Mouse (Mus musculus): ENCODE results near the gene Eif5a. TPM values are rescaled to one million over a fixed set of nuclear protein-coding genes. Genes with fewer than 3 reads are reported as not detected.

The Eif5a gene
- 2,108 and 2,169 TPM in 2 replicates for polyA plus RNA-seq (2014; fragmentation: Nextera tagmentation; extraction: Ambion mirVana)

GRCm38 (mm10) chr11:69921114-69922011, at the start of gene Eif5a:
Eif5a (minus strand) TSS chr11:69921958.
- peaks cover 11% of the 10 kb centered on the region for H3K4me1 ChIP-seq (ENCODE audit: control insufficient read depth, insufficient read depth, low read length)
- H3K4me3 ChIP-seq (ENCODE audit: low read length) = peak within 1 kb of the TSS; percentile 87
- no peaks in the 10 kb centered on the region for H3K27me3 ChIP-seq (ENCODE audit: control insufficient read depth, insufficient read depth, low read length)
- H3K9me3 ChIP-seq (ENCODE audit: control insufficient read depth, low read length) = no peaks in the 10 kb centered on the region
- H3K4me2 ChIP-seq (replicated peaks; ENCODE audit: low read depth, low read length) = peak within 1 kb of the TSS; percentile 87
- peak within 1 kb of the TSS; percentile 98 for H3K9ac ChIP-seq (ENCODE audit: low read depth, low read length)
- peak within 1 kb of the TSS; percentile 98 for H3K27ac ChIP-seq (ENCODE audit: low read depth, low read length)
- under 1% methylated on average over 78 of the region's 78 CpGs for WGBS
- peak; percentile 97 for ATAC-seq (ENCODE audit: low FRiP score, low TSS enrichment)
- H3K36me3 ChIP-seq (ENCODE audit: control insufficient read depth, insufficient read depth, low read length) = peaks cover 30% of the 10 kb centered on the region

GRCm38 (mm10) chr11:69970775-69971174, 49.0 kb upstream of the Eif5a start:
- WGBS = 86% methylated on average over 3 of the region's 3 CpGs
- no peak for ATAC-seq (ENCODE audit: low FRiP score, low TSS enrichment)
- Histone ChIP-seq H3K27ac (ENCODE audit: low read depth, low read length) (no peak overlapping the region), H3K4me1 (ENCODE audit: control insufficient read depth, insufficient read depth, low read length) (peaks cover 4% of the 10 kb centered on the region; the same call in 1 of the 2 replicates), H3K9me3 (ENCODE audit: control insufficient read depth, low read length) (no peaks in the 10 kb centered on the region), H3K27me3 (ENCODE audit: control insufficient read depth, insufficient read depth, low read length) (peaks cover 14% of the 10 kb centered on the region), H3K4me2 (replicated peaks; ENCODE audit: low read depth, low read length) (no peak overlapping the region), H3K4me3 (ENCODE audit: low read length) (no peak overlapping the region), H3K36me3 (ENCODE audit: control insufficient read depth, insufficient read depth, low read length) (peaks cover 65% of the 10 kb centered on the region), H3K9ac (ENCODE audit: low read depth, low read length) (no peak overlapping the region)

- 63% methylated on average over 6 of the region's 6 CpGs for WGBS
Observed at GRCm38 (mm10) chr11:69970222-69970621, 48.5 kb upstream of the Eif5a start.

GRCm38 (mm10) chr11:69968793-69969192, 47.0 kb upstream of the Eif5a start:
- H3K27ac ChIP-seq (ENCODE audit: low read depth, low read length) = no peak overlapping the region
- H3K36me3 ChIP-seq (ENCODE audit: control insufficient read depth, insufficient read depth, low read length) = peaks cover 46% of the 10 kb centered on the region
- H3K4me1 ChIP-seq (ENCODE audit: control insufficient read depth, insufficient read depth, low read length) = peaks cover 4% of the 10 kb centered on the region; the same call in 1 of the 2 replicates
- WGBS = 83% methylated on average over 4 of the region's 4 CpGs
- H3K4me2 ChIP-seq (replicated peaks; ENCODE audit: low read depth, low read length) = no peak overlapping the region
- no peak overlapping the region for H3K9ac ChIP-seq (ENCODE audit: low read depth, low read length)
- H3K4me3 ChIP-seq (ENCODE audit: low read length) = no peak overlapping the region
- peaks cover 29% of the 10 kb centered on the region for H3K27me3 ChIP-seq (ENCODE audit: control insufficient read depth, insufficient read depth, low read length)
- ATAC-seq (ENCODE audit: low FRiP score, low TSS enrichment) = no peak
- no peaks in the 10 kb centered on the region for H3K9me3 ChIP-seq (ENCODE audit: control insufficient read depth, low read length)

More at GRCm38 (mm10) chr11:69970222-69970621, 48.5 kb upstream of the Eif5a start:
- Histone ChIP-seq H3K9me3 (ENCODE audit: control insufficient read depth, low read length) (no peaks in the 10 kb centered on the region), H3K27ac (ENCODE audit: low read depth, low read length) (no peak overlapping the region), H3K4me1 (ENCODE audit: control insufficient read depth, insufficient read depth, low read length) (peaks cover 4% of the 10 kb centered on the region; the same call in 1 of the 2 replicates), H3K9ac (ENCODE audit: low read depth, low read length) (no peak overlapping the region), H3K4me3 (ENCODE audit: low read length) (no peak overlapping the region), H3K27me3 (ENCODE audit: control insufficient read depth, insufficient read depth, low read length) (peaks cover 19% of the 10 kb centered on the region), H3K4me2 (replicated peaks; ENCODE audit: low read depth, low read length) (no peak overlapping the region), H3K36me3 (ENCODE audit: control insufficient read depth, insufficient read depth, low read length) (peaks cover 60% of the 10 kb centered on the region)
- no peak for ATAC-seq (ENCODE audit: low FRiP score, low TSS enrichment)

- no peak for ATAC-seq (ENCODE audit: low FRiP score, low TSS enrichment)
- Histone ChIP-seq H3K4me3 (ENCODE audit: low read length) (peak overlapping the region; percentile 44), H3K9me3 (ENCODE audit: control insufficient read depth, low read length) (no peaks in the 10 kb centered on the region), H3K4me2 (replicated peaks; ENCODE audit: low read depth, low read length) (peak overlapping the region; percentile 55), H3K4me1 (ENCODE audit: control insufficient read depth, insufficient read depth, low read length) (peaks cover 4% of the 10 kb centered on the region; the same call in 1 of the 2 replicates), H3K36me3 (ENCODE audit: control insufficient read depth, insufficient read depth, low read length) (peaks cover 32% of the 10 kb centered on the region), H3K27ac (ENCODE audit: low read depth, low read length) (peak overlapping the region; percentile 80; the same call in 1 of the 2 replicates), H3K27me3 (ENCODE audit: control insufficient read depth, insufficient read depth, low read length) (peaks cover 33% of the 10 kb centered on the region), H3K9ac (ENCODE audit: low read depth, low read length) (peak overlapping the region; percentile 67)
- 34% methylated on average over 17 of the region's 17 CpGs for WGBS
Observed at GRCm38 (mm10) chr11:69966860-69967517, 45.2 kb upstream of the Eif5a start.

- WGBS = under 1% methylated on average over 57 of the region's 59 CpGs
Observed at GRCm38 (mm10) chr11:69966006-69966859, 44.5 kb upstream of the Eif5a start.

GRCm38 (mm10) chr11:69965271-69966005, 43.7 kb upstream of the Eif5a start:
- H3K27me3 ChIP-seq (ENCODE audit: control insufficient read depth, insufficient read depth, low read length) = peaks cover 33% of the 10 kb centered on the region
- peak overlapping the region; percentile 55 for H3K4me2 ChIP-seq (replicated peaks; ENCODE audit: low read depth, low read length)
- H3K36me3 ChIP-seq (ENCODE audit: control insufficient read depth, insufficient read depth, low read length) = peaks cover 24% of the 10 kb centered on the region
- ATAC-seq (ENCODE audit: low FRiP score, low TSS enrichment) = peak; percentile 36
- H3K4me1 ChIP-seq (ENCODE audit: control insufficient read depth, insufficient read depth, low read length) = peaks cover 4% of the 10 kb centered on the region; the same call in 1 of the 2 replicates
- peak overlapping the region; percentile 80 for H3K27ac ChIP-seq (ENCODE audit: low read depth, low read length)
- H3K9me3 ChIP-seq (ENCODE audit: control insufficient read depth, low read length) = no peaks in the 10 kb centered on the region
- H3K4me3 ChIP-seq (ENCODE audit: low read length) = peak overlapping the region; percentile 44
- WGBS = 1% methylated on average over 49 of the region's 49 CpGs
- peak overlapping the region; percentile 67 for H3K9ac ChIP-seq (ENCODE audit: low read depth, low read length)

More at GRCm38 (mm10) chr11:69966006-69966859, 44.5 kb upstream of the Eif5a start:
- H3K9ac ChIP-seq (ENCODE audit: low read depth, low read length) = peak overlapping the region; percentile 67
- ATAC-seq (ENCODE audit: low FRiP score, low TSS enrichment) = peak; percentile 79
- H3K4me3 ChIP-seq (ENCODE audit: low read length) = peak overlapping the region; percentile 44
- peak overlapping the region; percentile 80 for H3K27ac ChIP-seq (ENCODE audit: low read depth, low read length)
- peaks cover 4% of the 10 kb centered on the region; the same call in 1 of the 2 replicates for H3K4me1 ChIP-seq (ENCODE audit: control insufficient read depth, insufficient read depth, low read length)
- H3K36me3 ChIP-seq (ENCODE audit: control insufficient read depth, insufficient read depth, low read length) = peaks cover 27% of the 10 kb centered on the region
- H3K27me3 ChIP-seq (ENCODE audit: control insufficient read depth, insufficient read depth, low read length) = peaks cover 33% of the 10 kb centered on the region
- H3K4me2 ChIP-seq (replicated peaks; ENCODE audit: low read depth, low read length) = peak overlapping the region; percentile 55
- H3K9me3 ChIP-seq (ENCODE audit: control insufficient read depth, low read length) = no peaks in the 10 kb centered on the region

All from kidney, embryonic 14.5 days (tissue).